Mouse (Mus musculus) neural tube, embryonic 12.5 days (tissue): ENCODE data around the gene Ece1. TPM values are rescaled to one million over a fixed set of nuclear protein-coding genes. Genes with fewer than 3 reads are reported as not detected.
A peak's percentile ranks its signal among the peaks of the same experiment; 100 is the strongest.

Experiments
- ATAC-seq: fragments of 200-750 bp; cut with Nextera tagmentation; 2 replicates; pipeline ENCODE4 v1.8.0; 2017; ENCODE audit warnings: low read depth, mild to moderate bottlenecking, moderate TSS enrichment, moderate library complexity; ENCODE audit not compliant: low FRiP score
- H3K27ac ChIP-seq: fragments of 300-500 bp; sonication (generic); 2 replicates; pipeline ENCODE4 v1.5.1; 2016
- H3K27me3 ChIP-seq: fragments of 300-500 bp; sonication (generic); replicated peaks from 2 replicates; pipeline ENCODE4 v1.6.1; 2016; ENCODE audit warnings: mild to moderate bottlenecking
- H3K36me3 ChIP-seq: fragments of 300-500 bp; sonication (generic); 2 replicates; pipeline ENCODE4 v1.6.1; 2016; ENCODE audit warnings: mild to moderate bottlenecking
- H3K4me1 ChIP-seq: fragments of 300-500 bp; sonication (generic); 2 replicates; pipeline ENCODE4 v1.6.1; 2016
- H3K4me2 ChIP-seq: fragments of 300-500 bp; sonication (generic); replicated peaks from 2 replicates; pipeline ENCODE4 v1.6.1; 2016; ENCODE audit warnings: mild to moderate bottlenecking
- H3K4me3 ChIP-seq: fragments of 300-500 bp; sonication (generic); 2 replicates; pipeline ENCODE4 v1.5.1; 2016
- H3K9ac ChIP-seq: fragments of 300-500 bp; sonication (generic); 2 replicates; pipeline ENCODE4 v1.6.1; 2016; ENCODE audit warnings: mild to moderate bottlenecking
- H3K9me3 ChIP-seq: fragments of 300-500 bp; sonication (generic); 2 replicates; pipeline ENCODE4 v1.6.1; 2016; ENCODE audit warnings: mild to moderate bottlenecking
- WGBS: fragments of 180-500 bp; shearing (Covaris S2); methylation state at CpG from one replicate; pipeline ENCODE4 v1.1.7; 2016; 5-methylcytosine and 5-hydroxymethylcytosine counted together
- polyA plus RNA-seq: library from polyadenylated mRNA; unstranded; fragments of >200 nt; fragmentation: Nextera tagmentation; extraction: Ambion mirVana; gene quantifications from 2 replicates; pipeline ENCODE4 v1.2.1, GENCODE M21; 2016

The Ece1 gene
- polyA plus RNA-seq, 1 experiment from 2014 or later: 27.4 TPM

DNA sequence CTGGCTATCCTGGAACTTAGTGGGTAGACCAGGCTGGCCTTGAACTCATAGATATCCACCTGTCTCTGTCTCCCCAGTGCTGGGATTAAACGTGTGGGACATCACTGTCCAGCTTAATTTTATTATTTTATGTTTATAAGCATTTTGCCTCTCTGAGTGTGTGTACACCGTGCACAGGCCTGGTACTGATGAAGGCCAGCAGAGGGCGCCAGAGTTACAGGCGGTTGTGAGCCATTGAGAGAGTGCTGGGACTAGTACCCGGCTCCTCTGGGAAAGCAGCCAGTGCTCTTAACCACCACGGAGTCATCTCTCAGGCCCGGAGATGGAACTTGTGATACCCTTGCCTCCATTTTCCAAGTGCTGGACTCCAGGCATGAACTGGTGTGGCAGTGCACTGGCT, 4.9 kb upstream of the Ece1 start:
- no peaks in the 10 kb centered on the region for H3K27me3 ChIP-seq
- H3K36me3 ChIP-seq: no peaks in the 10 kb centered on the region
- H3K4me1 ChIP-seq: peaks cover 9% of the 10 kb centered on the region
- no peaks in the 10 kb centered on the region for H3K9me3 ChIP-seq
- no peak overlapping the region for H3K4me3 ChIP-seq
- H3K9ac ChIP-seq: no peak overlapping the region
- 23% methylated on average over 7 of the region's 7 CpGs for WGBS
- H3K4me2 ChIP-seq: no peak overlapping the region
- no peak for ATAC-seq
- H3K27ac ChIP-seq: no peak overlapping the region

DNA sequence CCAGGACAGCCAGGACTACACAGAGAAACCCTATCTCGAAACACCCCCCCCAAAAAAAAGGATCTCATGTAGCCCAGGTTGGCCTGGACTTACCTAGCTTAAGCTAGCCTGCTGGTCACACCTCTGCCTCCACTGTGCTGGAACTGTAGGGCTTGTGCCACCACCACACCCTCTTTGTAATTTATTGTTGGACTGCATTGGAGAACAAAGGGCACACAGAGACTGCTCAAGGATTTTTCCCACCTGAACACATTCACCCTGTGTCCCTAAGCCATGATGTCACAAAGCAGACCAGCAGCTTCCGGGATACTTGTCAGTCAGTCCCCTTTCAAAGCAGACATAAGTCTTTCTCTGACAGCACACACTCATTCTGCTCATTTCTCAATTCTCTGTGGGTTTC, 3.7 kb upstream of the Ece1 start:
- H3K27ac ChIP-seq: no peak overlapping the region
- H3K4me1 ChIP-seq: peaks cover 21% of the 10 kb centered on the region
- 68% methylated on average over 2 of the region's 2 CpGs for WGBS
- ATAC-seq: no peak
- no peak overlapping the region for H3K9ac ChIP-seq
- H3K9me3 ChIP-seq: no peaks in the 10 kb centered on the region
- H3K36me3 ChIP-seq: no peaks in the 10 kb centered on the region
- no peak overlapping the region for H3K4me2 ChIP-seq
- no peak overlapping the region for H3K4me3 ChIP-seq
- H3K27me3 ChIP-seq: no peaks in the 10 kb centered on the region

DNA sequence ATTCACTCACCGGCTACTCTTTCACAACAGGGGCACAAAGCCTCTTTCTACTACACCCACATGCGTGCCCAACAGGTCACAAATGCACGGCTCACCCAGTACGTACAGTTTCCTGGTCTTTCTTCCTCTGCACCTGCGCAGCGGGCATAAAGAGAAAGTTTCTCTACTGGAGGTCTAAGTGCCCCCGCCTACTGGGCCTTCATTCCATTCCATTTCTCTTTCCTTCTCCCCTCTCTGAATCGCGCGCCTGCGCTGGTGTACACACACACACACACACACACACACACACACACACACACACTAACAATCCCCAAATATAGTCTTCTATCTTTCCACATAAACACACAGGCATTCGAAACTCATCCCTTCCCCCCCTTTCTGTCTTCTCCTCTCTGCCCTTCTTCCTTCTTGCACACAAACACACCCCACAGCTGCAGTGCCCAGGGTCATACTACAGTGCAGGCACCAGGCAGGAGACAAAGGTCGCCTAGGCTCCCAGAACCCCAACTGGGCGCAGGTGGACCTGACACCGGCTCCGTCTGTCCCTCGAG, 501 bp upstream of the Ece1 start:
- Histone ChIP-seq H3K9ac (peak overlapping the region; percentile 57), H3K4me3 (peak overlapping the region; percentile 70), H3K36me3 (no peaks in the 10 kb centered on the region), H3K4me2 (peak overlapping the region; percentile 85), H3K27me3 (no peaks in the 10 kb centered on the region), H3K9me3 (no peaks in the 10 kb centered on the region), H3K27ac (no peak overlapping the region), H3K4me1 (peaks cover 49% of the 10 kb centered on the region)
- ATAC-seq: peak; percentile 62
- 15% methylated on average over 17 of the region's 17 CpGs for WGBS

DNA sequence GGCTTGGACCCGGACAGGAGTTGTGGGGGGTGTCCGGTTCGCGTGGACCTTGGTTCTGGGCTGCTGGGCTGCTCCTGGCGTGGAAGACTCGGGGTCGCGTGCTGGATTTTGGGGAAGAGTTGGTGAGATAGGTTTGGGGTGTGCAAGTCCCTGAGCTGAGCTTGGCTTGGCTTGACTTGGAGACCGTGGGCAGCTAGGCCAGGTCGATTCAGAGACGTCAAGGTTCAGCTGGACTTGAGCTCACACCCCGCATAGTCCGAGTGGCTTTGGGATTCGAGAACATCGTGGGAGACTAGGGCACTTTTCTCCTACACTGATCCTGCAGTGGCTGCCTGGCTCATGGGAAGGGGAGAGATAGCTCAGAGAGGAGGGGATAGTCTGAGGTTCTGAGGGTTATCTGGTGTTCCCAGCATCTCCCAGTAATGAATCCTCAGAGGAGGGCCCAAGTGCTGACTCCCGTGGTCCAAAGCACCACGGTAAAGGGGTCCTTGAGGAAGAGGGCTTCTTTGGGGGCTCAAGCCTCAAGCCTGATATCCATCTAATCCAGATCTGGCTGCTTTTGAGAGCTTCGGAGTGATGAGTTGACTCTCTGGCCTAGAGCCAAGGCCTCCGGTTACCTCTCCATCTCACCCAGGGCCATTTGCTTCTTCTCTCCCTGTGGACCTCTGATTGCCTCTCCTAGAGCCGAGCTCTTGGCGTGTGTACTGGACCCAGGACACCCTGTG, 641 bp downstream of the Ece1 start:
- no peak for ATAC-seq
- peak overlapping the region; percentile 85 for H3K4me2 ChIP-seq
- WGBS: 20% methylated on average over 21 of the region's 21 CpGs
- H3K9me3 ChIP-seq: no peaks in the 10 kb centered on the region
- H3K36me3 ChIP-seq: no peaks in the 10 kb centered on the region
- H3K4me1 ChIP-seq: peaks cover 60% of the 10 kb centered on the region
- no peaks in the 10 kb centered on the region for H3K27me3 ChIP-seq
- H3K27ac ChIP-seq: no peak overlapping the region
- H3K4me3 ChIP-seq: peak overlapping the region; percentile 70
- peak overlapping the region; percentile 88 for H3K9ac ChIP-seq

DNA sequence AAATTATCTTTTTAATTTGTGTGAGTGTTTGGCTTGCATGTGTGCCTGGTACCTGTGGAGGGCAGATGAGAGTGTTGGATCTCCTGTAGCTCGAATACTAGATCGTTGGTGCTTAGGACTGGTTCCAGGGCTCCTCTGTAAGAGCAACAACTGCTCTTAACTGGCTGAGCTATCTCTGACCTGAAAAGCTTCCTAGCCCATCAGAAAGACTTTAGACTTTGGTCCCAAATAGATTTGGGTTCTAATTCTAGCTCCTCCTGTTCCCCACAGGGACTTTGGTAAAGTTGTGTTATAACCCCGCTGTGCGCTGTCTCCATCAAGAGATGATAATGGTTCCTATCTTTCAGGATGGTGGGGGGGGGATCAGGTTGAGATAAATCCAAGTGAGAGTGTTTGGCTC, 2.0 kb downstream of the Ece1 start:
- peaks cover 63% of the 10 kb centered on the region for H3K4me1 ChIP-seq
- no peak overlapping the region for H3K4me2 ChIP-seq
- 93% methylated on average over 4 of the region's 4 CpGs for WGBS

DNA sequence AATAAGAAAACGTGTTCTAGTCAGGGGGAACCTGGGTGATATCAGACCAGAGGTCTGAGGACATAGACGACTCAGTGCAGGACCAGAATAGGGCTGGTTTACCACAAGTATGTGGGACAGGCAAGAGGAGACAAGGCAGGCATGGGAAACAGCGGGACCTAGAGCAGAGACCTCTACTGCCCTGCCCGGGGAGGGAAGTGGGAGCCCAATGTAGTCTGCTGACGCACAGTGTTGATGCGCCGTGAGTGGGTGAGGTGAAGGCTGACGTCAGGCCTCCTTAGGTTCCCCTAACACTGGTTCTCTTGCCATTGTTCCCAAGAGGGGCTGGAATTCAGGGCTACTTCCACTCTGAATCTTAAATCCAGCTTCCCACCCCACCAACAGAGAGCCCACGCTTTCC, 2.7 kb downstream of the Ece1 start:
- H3K27ac ChIP-seq: no peak overlapping the region
- H3K4me1 ChIP-seq: peaks cover 67% of the 10 kb centered on the region
- no peak overlapping the region for H3K4me3 ChIP-seq
- H3K9me3 ChIP-seq: no peaks in the 10 kb centered on the region
- WGBS: 55% methylated on average over 9 of the region's 9 CpGs
- no peaks in the 10 kb centered on the region for H3K27me3 ChIP-seq
- no peaks in the 10 kb centered on the region for H3K36me3 ChIP-seq
- H3K4me2 ChIP-seq: peak overlapping the region; percentile 41
- H3K9ac ChIP-seq: 0 out of 2 replicates have a peak overlapping the region, but pooled peaks have one; percentile 17
- ATAC-seq: no peak

More for the DNA sequence above, 2.0 kb downstream of the Ece1 start:
- no peak for ATAC-seq
- Histone ChIP-seq H3K9ac (no peak overlapping the region), H3K27ac (no peak overlapping the region), H3K4me3 (no peak overlapping the region), H3K36me3 (no peaks in the 10 kb centered on the region), H3K27me3 (no peaks in the 10 kb centered on the region), H3K9me3 (no peaks in the 10 kb centered on the region)

DNA sequence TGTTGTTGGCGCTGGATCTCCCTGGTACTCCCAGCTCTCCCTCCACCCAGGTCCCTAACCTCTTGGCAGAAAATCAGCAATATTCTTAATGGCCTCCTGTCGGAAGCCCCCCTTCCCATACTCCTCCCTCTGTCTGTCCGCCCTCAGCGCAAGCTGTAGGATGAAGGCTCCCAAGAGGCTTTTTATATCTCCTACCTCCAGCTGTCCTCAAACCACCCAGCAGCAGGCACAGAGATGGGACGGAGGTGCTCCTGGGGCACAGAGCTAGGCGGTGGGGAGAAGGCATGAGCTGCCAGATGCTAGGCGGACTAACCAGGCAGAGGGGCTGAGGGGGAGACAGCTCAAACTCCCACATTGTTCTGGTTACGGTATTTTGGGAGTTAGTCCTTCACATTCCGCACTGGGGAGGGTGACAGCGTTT, 3.2 kb downstream of the Ece1 start:
- H3K36me3 ChIP-seq: no peaks in the 10 kb centered on the region
- no peak for ATAC-seq
- H3K9ac ChIP-seq: 0 out of 2 replicates have a peak overlapping the region, but pooled peaks have one; percentile 17
- no peaks in the 10 kb centered on the region for H3K9me3 ChIP-seq
- peak overlapping the region; percentile 41 for H3K4me2 ChIP-seq
- H3K4me3 ChIP-seq: no peak overlapping the region
- WGBS: 56% methylated on average over 10 of the region's 10 CpGs
- H3K27me3 ChIP-seq: no peaks in the 10 kb centered on the region
- H3K27ac ChIP-seq: no peak overlapping the region
- peaks cover 72% of the 10 kb centered on the region for H3K4me1 ChIP-seq

GRCm38 (mm10) chr4:137866206-137866863, 4.3 kb downstream of the Ece1 start:
- no peak for ATAC-seq

GRCm38 (mm10) chr4:137867225-137867624, 5.2 kb downstream of the Ece1 start:
- peaks cover 63% of the 10 kb centered on the region for H3K4me1 ChIP-seq
- ATAC-seq: no peak
- H3K9me3 ChIP-seq: no peaks in the 10 kb centered on the region
- WGBS: 80% methylated on average over 4 of the region's 4 CpGs
- H3K27ac ChIP-seq: no peak overlapping the region
- no peak overlapping the region for H3K4me2 ChIP-seq
- H3K9ac ChIP-seq: no peak overlapping the region
- no peak overlapping the region for H3K4me3 ChIP-seq
- no peaks in the 10 kb centered on the region for H3K27me3 ChIP-seq
- H3K36me3 ChIP-seq: no peaks in the 10 kb centered on the region

More at GRCm38 (mm10) chr4:137866206-137866863, 4.3 kb downstream of the Ece1 start:
- Histone ChIP-seq H3K27me3 (no peaks in the 10 kb centered on the region), H3K4me1 (peaks cover 70% of the 10 kb centered on the region), H3K27ac (peak overlapping the region; percentile 16; the same call in 1 of the 2 replicates), H3K4me3 (no peak overlapping the region), H3K36me3 (no peaks in the 10 kb centered on the region), H3K9ac (no peak overlapping the region), H3K4me2 (peak overlapping the region; percentile 22; the same call in 1 of the 2 replicates), H3K9me3 (no peaks in the 10 kb centered on the region)
- WGBS: 60% methylated on average over 19 of the region's 19 CpGs

- no peak for ATAC-seq
- no peak overlapping the region for H3K27ac ChIP-seq
- no peak overlapping the region for H3K4me2 ChIP-seq
- no peaks in the 10 kb centered on the region for H3K36me3 ChIP-seq
- H3K27me3 ChIP-seq: no peaks in the 10 kb centered on the region
- no peaks in the 10 kb centered on the region for H3K9me3 ChIP-seq
- peaks cover 58% of the 10 kb centered on the region for H3K4me1 ChIP-seq
- no peak overlapping the region for H3K9ac ChIP-seq
- no peak overlapping the region for H3K4me3 ChIP-seq
- 73% methylated on average over 13 of the region's 13 CpGs for WGBS
Measured at GRCm38 (mm10) chr4:137867675-137868257, 5.7 kb downstream of the Ece1 start.

DNA sequence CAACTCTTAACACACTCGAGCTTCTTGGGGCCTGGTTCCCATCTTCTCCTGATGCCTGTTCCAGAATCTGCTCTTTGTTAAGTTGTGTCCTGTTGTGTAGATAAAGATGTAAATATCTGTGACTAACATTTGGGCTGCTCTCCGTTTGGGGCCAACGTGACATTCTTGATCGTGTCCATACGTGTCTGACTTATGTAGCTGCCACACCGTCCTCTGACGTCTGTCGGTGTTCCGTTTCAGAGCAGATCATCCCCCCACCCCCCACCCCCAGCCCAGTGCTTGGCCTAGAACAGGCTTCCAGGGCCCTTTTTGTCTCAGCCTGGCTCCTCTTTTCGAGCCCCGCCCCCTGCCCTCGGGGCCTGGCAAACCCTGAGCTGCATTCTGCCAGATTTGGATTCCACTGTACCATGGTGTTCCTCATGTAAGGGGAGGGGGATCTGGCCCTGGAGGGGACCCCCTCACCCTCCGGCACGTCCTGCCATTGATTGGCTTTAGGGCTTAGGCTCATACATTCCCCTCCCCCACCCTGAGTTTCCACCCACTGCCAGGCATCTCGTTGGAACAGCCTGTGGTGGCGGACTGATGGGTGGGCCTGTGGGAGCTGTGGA, 7.7 kb downstream of the Ece1 start:
- Histone ChIP-seq H3K4me1 (peaks cover 49% of the 10 kb centered on the region), H3K36me3 (no peaks in the 10 kb centered on the region), H3K9me3 (no peaks in the 10 kb centered on the region), H3K4me2 (no peak overlapping the region), H3K9ac (no peak overlapping the region), H3K27ac (no peak overlapping the region), H3K4me3 (no peak overlapping the region), H3K27me3 (no peaks in the 10 kb centered on the region)
- ATAC-seq: no peak
- 49% methylated on average over 16 of the region's 16 CpGs for WGBS

DNA sequence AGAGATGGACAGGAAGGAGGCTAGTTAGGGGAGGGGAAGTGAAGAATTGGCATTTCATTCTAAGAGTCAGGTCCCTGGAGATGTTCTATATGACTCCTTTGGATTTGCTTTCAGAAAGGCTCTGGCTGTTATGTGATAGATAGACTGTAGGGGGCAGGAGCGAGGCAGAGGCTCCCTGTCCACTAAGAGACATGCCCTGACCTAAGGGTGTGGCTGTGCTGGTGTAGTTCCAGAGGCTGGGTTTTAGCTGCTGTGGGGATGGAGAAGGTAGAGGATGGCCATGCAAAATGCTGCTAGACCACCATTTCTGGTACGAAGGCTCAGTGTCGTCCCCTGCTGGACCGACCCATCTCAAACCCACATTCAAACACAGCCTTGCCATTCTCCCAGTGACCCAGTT, 8.9 kb downstream of the Ece1 start:
- Histone ChIP-seq H3K36me3 (no peaks in the 10 kb centered on the region), H3K9ac (no peak overlapping the region), H3K4me1 (peaks cover 39% of the 10 kb centered on the region), H3K27ac (no peak overlapping the region), H3K4me2 (no peak overlapping the region), H3K27me3 (no peaks in the 10 kb centered on the region), H3K9me3 (no peaks in the 10 kb centered on the region), H3K4me3 (no peak overlapping the region)
- ATAC-seq: no peak
- 83% methylated on average over 4 of the region's 4 CpGs for WGBS
